Mouse (Mus musculus): ENCODE measurements at regions not wholly inside any gene's neighbourhood (a gene's known extent, or its start where the extent isn't known, plus 50 kb on each side); places are given as distances from the start of the nearest gene placed in this dataset.

- WGBS: 69% methylated on average over 6 of the region's 6 CpGs
- Histone ChIP-seq H3K4me3 (no peak overlapping the region), H3K36me3 (no peaks in the 10 kb centered on the region), H3K9ac (no peak overlapping the region), H3K27ac (no peak overlapping the region), H3K4me1 (no peaks in the 10 kb centered on the region), H3K9me3 (no peaks in the 10 kb centered on the region), H3K4me2 (replicated peaks) (no peak overlapping the region), H3K27me3 (replicated peaks) (no peaks in the 10 kb centered on the region)
- ATAC-seq (ENCODE audit: low FRiP score, low read depth): no peak
Measured at GRCm38 (mm10) chr7:117090911-117091550, 289.7 kb upstream of the Xylt1 start.

GRCm38 (mm10) chr7:117092860-117093259 lies 287.9 kb upstream of the Xylt1 start:
- Histone ChIP-seq H3K9me3 (no peaks in the 10 kb centered on the region), H3K36me3 (no peaks in the 10 kb centered on the region), H3K27me3 (replicated peaks) (no peaks in the 10 kb centered on the region), H3K4me2 (replicated peaks) (no peak overlapping the region), H3K4me1 (no peaks in the 10 kb centered on the region), H3K27ac (no peak overlapping the region), H3K4me3 (no peak overlapping the region), H3K9ac (no peak overlapping the region)
- WGBS: 96% methylated on average over 4 of the region's 4 CpGs
- no peak for ATAC-seq (ENCODE audit: low FRiP score, low read depth)

DNA sequence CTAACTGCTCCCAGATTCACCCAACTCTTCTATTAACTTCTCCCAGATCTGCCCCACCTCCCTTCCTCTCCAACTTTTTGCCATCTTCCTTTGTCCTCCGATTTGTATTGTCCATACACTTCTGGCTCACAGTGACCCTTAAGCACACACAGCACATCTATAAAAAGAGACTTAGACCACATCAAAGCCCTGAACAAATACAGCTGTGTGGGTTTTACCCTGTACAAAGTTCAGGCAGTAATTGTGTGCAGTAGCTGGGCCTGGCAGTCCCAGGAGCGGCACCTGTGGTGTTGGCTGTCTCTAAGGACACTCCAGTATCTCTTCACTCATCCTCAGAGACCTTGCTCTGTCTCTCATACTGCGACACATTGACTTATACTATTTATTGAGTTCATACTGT lies 283.2 kb upstream of the Xylt1 start:
- no peaks in the 10 kb centered on the region for H3K4me1 ChIP-seq
- no peak overlapping the region for H3K9ac ChIP-seq
- 63% methylated on average over 3 of the region's 3 CpGs for WGBS
- no peak overlapping the region for H3K27ac ChIP-seq
- no peak overlapping the region for H3K4me3 ChIP-seq
- H3K4me2 ChIP-seq (replicated peaks): no peak overlapping the region
- H3K9me3 ChIP-seq: no peaks in the 10 kb centered on the region
- ATAC-seq (ENCODE audit: low FRiP score, low read depth): no peak
- H3K36me3 ChIP-seq: no peaks in the 10 kb centered on the region
- no peaks in the 10 kb centered on the region for H3K27me3 ChIP-seq (replicated peaks)

GRCm38 (mm10) chr7:117099041-117099440 lies 281.7 kb upstream of the Xylt1 start:
- H3K4me2 ChIP-seq (replicated peaks): no peak overlapping the region
- H3K27me3 ChIP-seq (replicated peaks): no peaks in the 10 kb centered on the region
- H3K36me3 ChIP-seq: no peaks in the 10 kb centered on the region
- no peaks in the 10 kb centered on the region for H3K4me1 ChIP-seq
- no peak overlapping the region for H3K4me3 ChIP-seq
- no peaks in the 10 kb centered on the region for H3K9me3 ChIP-seq
- no peak for ATAC-seq (ENCODE audit: low FRiP score, low read depth)
- H3K9ac ChIP-seq: no peak overlapping the region
- WGBS: 70% methylated on average over 6 of the region's 6 CpGs
- H3K27ac ChIP-seq: no peak overlapping the region

DNA sequence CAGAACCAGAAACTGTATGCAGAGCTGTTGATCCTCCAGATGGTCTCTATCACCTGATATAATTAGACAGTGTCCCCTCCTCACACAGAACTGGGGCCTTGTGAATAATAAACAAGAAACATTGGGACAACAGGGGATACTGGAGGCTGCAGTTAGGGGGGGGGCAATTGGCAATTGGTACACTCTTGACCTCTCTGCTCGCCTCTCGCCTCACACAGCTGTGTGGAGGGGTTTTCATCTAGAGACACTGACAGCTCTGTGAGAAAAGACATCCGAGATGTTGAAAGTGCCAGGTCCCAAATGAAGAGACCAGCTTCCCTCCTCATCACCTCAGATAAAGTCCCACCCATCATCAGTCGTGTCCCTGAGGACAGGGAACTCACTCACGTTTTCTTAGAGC lies 277.7 kb upstream of the Xylt1 start:
- Histone ChIP-seq H3K27me3 (replicated peaks) (no peaks in the 10 kb centered on the region), H3K9me3 (no peaks in the 10 kb centered on the region), H3K4me2 (replicated peaks) (no peak overlapping the region), H3K36me3 (no peaks in the 10 kb centered on the region), H3K9ac (no peak overlapping the region), H3K4me1 (no peaks in the 10 kb centered on the region), H3K4me3 (no peak overlapping the region), H3K27ac (no peak overlapping the region)
- 86% methylated on average over 5 of the region's 5 CpGs for WGBS
- no peak for ATAC-seq (ENCODE audit: low FRiP score, low read depth)

DNA sequence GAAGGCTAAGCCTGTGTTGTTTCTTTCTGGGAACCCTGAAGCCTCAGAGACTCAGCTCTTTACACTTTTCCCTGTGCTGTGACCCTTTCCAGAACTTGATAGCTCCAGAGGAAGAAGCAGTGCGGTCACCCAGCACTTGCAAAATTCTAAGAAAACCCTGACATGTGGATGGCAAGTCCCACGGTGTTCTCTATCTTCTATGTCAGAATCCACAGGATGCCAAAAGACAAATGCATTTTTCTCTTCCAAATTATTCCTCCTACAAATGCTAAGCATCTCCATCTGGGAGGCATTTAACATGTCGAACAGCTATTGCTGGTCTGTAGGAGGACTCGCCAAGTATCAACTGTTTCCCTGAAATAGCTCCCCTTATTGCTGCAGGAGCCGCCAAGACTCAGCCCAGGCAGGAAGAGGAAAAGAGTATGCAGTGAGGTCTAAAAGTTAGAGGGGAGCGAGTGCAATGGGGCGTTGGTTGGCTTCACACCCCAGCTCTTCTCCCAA lies 274.0 kb upstream of the Xylt1 start:
- Histone ChIP-seq H3K27ac (no peak overlapping the region), H3K36me3 (no peaks in the 10 kb centered on the region), H3K9ac (no peak overlapping the region), H3K4me1 (no peaks in the 10 kb centered on the region), H3K9me3 (no peaks in the 10 kb centered on the region), H3K4me3 (no peak overlapping the region), H3K27me3 (replicated peaks) (no peaks in the 10 kb centered on the region), H3K4me2 (replicated peaks) (no peak overlapping the region)
- no peak for ATAC-seq (ENCODE audit: low FRiP score, low read depth)
- WGBS: 87% methylated on average over 7 of the region's 7 CpGs

DNA sequence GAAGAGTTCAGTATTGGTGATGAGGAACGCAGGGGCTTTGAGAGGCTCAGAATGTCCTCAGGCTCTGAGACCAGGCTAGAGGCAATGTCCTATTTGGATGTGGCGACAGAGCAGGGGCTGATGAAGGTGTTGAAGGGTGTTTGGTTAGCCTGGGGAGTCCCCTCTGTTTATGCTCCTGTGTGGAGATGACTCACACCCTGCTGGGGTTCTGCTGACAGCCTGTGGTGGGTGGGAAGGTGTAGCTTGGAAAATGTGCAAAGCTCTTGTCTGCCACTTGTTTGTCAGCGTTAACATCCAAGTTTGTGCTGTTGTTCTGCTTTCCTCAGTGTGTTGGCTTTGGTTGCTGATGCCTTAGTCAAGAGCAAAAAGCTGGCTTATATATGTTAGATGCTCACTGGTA lies 272.4 kb upstream of the Xylt1 start:
- Histone ChIP-seq H3K4me2 (replicated peaks) (no peak overlapping the region), H3K4me1 (no peaks in the 10 kb centered on the region), H3K4me3 (no peak overlapping the region), H3K27ac (no peak overlapping the region), H3K27me3 (replicated peaks) (no peaks in the 10 kb centered on the region), H3K9ac (no peak overlapping the region), H3K9me3 (no peaks in the 10 kb centered on the region), H3K36me3 (no peaks in the 10 kb centered on the region)
- WGBS: 88% methylated on average over 3 of the region's 3 CpGs
- no peak for ATAC-seq (ENCODE audit: low FRiP score, low read depth)

DNA sequence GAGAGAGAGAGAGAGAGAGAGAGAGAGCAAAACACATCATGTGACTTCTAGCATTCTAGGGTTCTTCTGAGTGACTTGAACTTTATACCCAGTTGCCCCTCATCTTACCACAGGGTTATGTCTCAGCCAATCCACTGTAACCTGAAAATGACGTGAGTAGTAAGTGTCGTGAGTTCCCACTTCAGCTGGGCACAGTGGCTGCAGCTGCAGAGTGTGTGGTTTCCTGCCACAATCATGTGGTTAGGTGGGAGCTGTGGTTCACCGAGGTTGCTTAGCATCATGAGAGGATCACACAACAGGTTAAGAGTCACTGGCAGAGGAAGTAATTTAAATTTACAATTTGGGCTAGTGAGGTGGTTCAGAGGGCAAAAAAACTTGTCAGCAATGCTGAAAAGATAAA lies 253.1 kb upstream of the Xylt1 start:
- Histone ChIP-seq H3K9ac (no peak overlapping the region), H3K4me3 (no peak overlapping the region), H3K9me3 (no peaks in the 10 kb centered on the region), H3K27me3 (replicated peaks) (no peaks in the 10 kb centered on the region), H3K4me1 (no peaks in the 10 kb centered on the region), H3K27ac (no peak overlapping the region), H3K4me2 (replicated peaks) (no peak overlapping the region), H3K36me3 (no peaks in the 10 kb centered on the region)
- 75% methylated on average over 3 of the region's 3 CpGs for WGBS
- no peak for ATAC-seq (ENCODE audit: low FRiP score, low read depth)

DNA sequence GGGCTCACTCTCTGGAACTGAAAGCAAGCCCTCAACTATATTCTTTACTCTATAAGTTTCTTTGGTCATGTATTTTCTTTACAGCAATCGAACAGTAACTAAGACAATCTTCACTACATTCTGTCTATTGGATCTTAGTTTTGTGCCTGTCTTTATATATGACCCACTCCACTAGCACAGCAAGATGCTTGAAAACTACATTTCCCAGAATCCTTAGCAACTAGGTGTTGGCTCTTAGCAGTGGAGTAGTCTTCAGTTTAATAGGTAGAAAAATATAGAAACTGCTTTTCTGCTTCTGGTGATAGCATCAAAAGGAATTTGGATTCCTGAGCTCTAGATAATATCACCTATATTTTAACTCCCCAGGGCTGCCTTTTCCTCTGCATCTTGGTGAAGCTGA lies 245.9 kb upstream of the Xylt1 start:
- Histone ChIP-seq H3K27me3 (replicated peaks) (no peaks in the 10 kb centered on the region), H3K36me3 (no peaks in the 10 kb centered on the region), H3K4me1 (0 out of 2 replicates have a peak, but pooled peaks cover 13% of the 10 kb centered on the region), H3K9ac (no peak overlapping the region), H3K4me3 (no peak overlapping the region), H3K27ac (no peak overlapping the region), H3K4me2 (replicated peaks) (no peak overlapping the region), H3K9me3 (no peaks in the 10 kb centered on the region)
- WGBS: 88% methylated on average over 1 of the region's 1 CpGs
- no peak for ATAC-seq (ENCODE audit: low FRiP score, low read depth)

GRCm38 (mm10) chr7:117138681-117139080 lies 242.1 kb upstream of the Xylt1 start:
- no peak overlapping the region for H3K9ac ChIP-seq
- no peak overlapping the region for H3K4me3 ChIP-seq
- WGBS: 40% methylated on average over 1 of the region's 1 CpGs
- H3K4me2 ChIP-seq (replicated peaks): no peak overlapping the region
- H3K36me3 ChIP-seq: no peaks in the 10 kb centered on the region
- H3K27ac ChIP-seq: no peak overlapping the region
- H3K9me3 ChIP-seq: no peaks in the 10 kb centered on the region
- H3K4me1 ChIP-seq: 0 out of 2 replicates have a peak, but pooled peaks cover 14% of the 10 kb centered on the region
- no peak for ATAC-seq (ENCODE audit: low FRiP score, low read depth)
- H3K27me3 ChIP-seq (replicated peaks): no peaks in the 10 kb centered on the region

- H3K4me1 ChIP-seq: 0 out of 2 replicates have a peak, but pooled peaks cover 14% of the 10 kb centered on the region
- 20% methylated on average over 5 of the region's 5 CpGs for WGBS
- H3K27ac ChIP-seq: no peak overlapping the region
- peak; percentile 96 for ATAC-seq (ENCODE audit: low FRiP score, low read depth)
- H3K36me3 ChIP-seq: no peaks in the 10 kb centered on the region
- no peaks in the 10 kb centered on the region for H3K9me3 ChIP-seq
- no peak overlapping the region for H3K9ac ChIP-seq
- H3K27me3 ChIP-seq (replicated peaks): no peaks in the 10 kb centered on the region
- H3K4me3 ChIP-seq: no peak overlapping the region
- no peak overlapping the region for H3K4me2 ChIP-seq (replicated peaks)
Measured at GRCm38 (mm10) chr7:117139245-117139970, 241.4 kb upstream of the Xylt1 start.

GRCm38 (mm10) chr7:117139971-117140247 lies 240.9 kb upstream of the Xylt1 start:
- Histone ChIP-seq H3K4me1 (0 out of 2 replicates have a peak, but pooled peaks cover 14% of the 10 kb centered on the region), H3K9me3 (no peaks in the 10 kb centered on the region), H3K4me2 (replicated peaks) (no peak overlapping the region), H3K27ac (no peak overlapping the region), H3K27me3 (replicated peaks) (no peaks in the 10 kb centered on the region), H3K36me3 (no peaks in the 10 kb centered on the region), H3K9ac (no peak overlapping the region), H3K4me3 (no peak overlapping the region)
- 0 out of 2 replicates have a peak, but pooled peaks have one; percentile 38 for ATAC-seq (ENCODE audit: low FRiP score, low read depth)
- WGBS: 60% methylated on average over 1 of the region's 1 CpGs

- H3K9ac ChIP-seq: no peak overlapping the region
- H3K27ac ChIP-seq: no peak overlapping the region
- H3K4me3 ChIP-seq: no peak overlapping the region
- no peaks in the 10 kb centered on the region for H3K9me3 ChIP-seq
- 92% methylated on average over 7 of the region's 7 CpGs for WGBS
- no peaks in the 10 kb centered on the region for H3K36me3 ChIP-seq
- H3K27me3 ChIP-seq (replicated peaks): no peaks in the 10 kb centered on the region
- H3K4me2 ChIP-seq (replicated peaks): no peak overlapping the region
- H3K4me1 ChIP-seq: no peaks in the 10 kb centered on the region
- no peak for ATAC-seq (ENCODE audit: low FRiP score, low read depth)
Measured at GRCm38 (mm10) chr7:117146809-117147208, 234.0 kb upstream of the Xylt1 start.
